Mouse (Mus musculus): ENCODE results near the gene Rmdn2. TPM values are rescaled to one million over a fixed set of nuclear protein-coding genes. Genes with fewer than 3 reads are reported as not detected.

Rmdn2 gene
- polyA plus RNA-seq, 1 experiment from 2014 or later = 3.8 TPM

- Histone ChIP-seq H3K36me3 (no peaks in the 10 kb centered on the region), H3K9me3 (replicated peaks) (no peaks in the 10 kb centered on the region), H3K4me3 (no peak overlapping the region), H3K27me3 (ENCODE audit: low read depth, poor library complexity, severe bottlenecking) (peaks cover 14% of the 10 kb centered on the region; the same call in 1 of the 2 replicates), H3K4me1 (peaks cover 23% of the 10 kb centered on the region), H3K27ac (replicated peaks) (no peak overlapping the region)
- no peak for DNase-seq (ENCODE audit: low spot score)
- 80% methylated on average over 3 of the region's 3 CpGs for WGBS
Measured at GRCm38 (mm10) chr17:79737598-79737997, 125.9 kb downstream of the Rmdn2 start.

- no peaks in the 10 kb centered on the region for H3K36me3 ChIP-seq
- no peaks in the 10 kb centered on the region for H3K9me3 ChIP-seq (replicated peaks)
- H3K4me3 ChIP-seq = no peak overlapping the region
- 65% methylated on average over 5 of the region's 5 CpGs for WGBS
- DNase-seq (ENCODE audit: low spot score) = no peak
- H3K4me1 ChIP-seq = peaks cover 14% of the 10 kb centered on the region; the same call in 1 of the 2 replicates
- peaks cover 24% of the 10 kb centered on the region for H3K27me3 ChIP-seq (ENCODE audit: low read depth, poor library complexity, severe bottlenecking)
- no peak overlapping the region for H3K27ac ChIP-seq (replicated peaks)
Measured at GRCm38 (mm10) chr17:79738847-79739498, 127.3 kb downstream of the Rmdn2 start.

- peaks cover 34% of the 10 kb centered on the region for H3K4me1 ChIP-seq
- no peak overlapping the region for H3K4me3 ChIP-seq
- no peaks in the 10 kb centered on the region for H3K36me3 ChIP-seq
- 77% methylated on average over 5 of the region's 5 CpGs for WGBS
- H3K9me3 ChIP-seq (replicated peaks) = 0 out of 2 replicates have a peak, but pooled peaks cover 3% of the 10 kb centered on the region
- H3K27ac ChIP-seq (replicated peaks) = no peak overlapping the region
- peaks cover 37% of the 10 kb centered on the region for H3K27me3 ChIP-seq (ENCODE audit: low read depth, poor library complexity, severe bottlenecking)
- DNase-seq (ENCODE audit: low spot score) = no peak
Measured at GRCm38 (mm10) chr17:79742635-79743034, 131.0 kb downstream of the Rmdn2 start.

Other genes starting within 250 kb of the Rmdn2 start
- 1.5 and 1.7 TPM in 2 replicates for gene Cyp1b1, start 103.2 kb downstream of the Rmdn2 start, polyA plus RNA-seq (2016; fragmentation: Nextera tagmentation; extraction: Ambion mirVana)